Mouse (Mus musculus): Measurements from ENCODE around the gene Mpg. TPM values are rescaled to one million over a fixed set of nuclear protein-coding genes. Genes with fewer than 3 reads are reported as not detected.
A peak's percentile ranks its signal among the peaks of the same experiment; 100 is the strongest.

The Mpg gene
- polyA plus RNA-seq, 1 experiment from 2014 or later = 37.8 TPM

DNA sequence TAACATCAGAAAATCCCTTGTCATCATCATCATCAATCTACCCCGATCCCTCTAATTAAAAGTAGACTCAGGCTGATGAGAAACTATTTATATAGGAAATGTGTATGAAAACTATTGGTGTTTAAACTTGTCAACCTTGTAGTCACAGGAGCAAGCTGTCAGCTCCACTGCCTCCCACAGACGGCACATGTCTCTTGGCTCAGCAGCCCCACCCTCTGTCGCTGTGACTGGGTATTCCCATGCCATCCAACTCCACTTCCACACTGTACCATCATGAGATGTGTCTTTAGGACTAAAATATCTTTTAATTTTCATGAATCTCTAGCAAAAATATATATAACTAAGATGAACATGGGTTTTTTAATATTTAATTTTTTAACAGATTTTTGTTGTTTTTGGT lies 22.0 kb downstream of the Mpg start:
- 72% methylated on average over 3 of the region's 3 CpGs for WGBS
- H3K36me3 ChIP-seq = peaks cover 45% of the 10 kb centered on the region

DNA sequence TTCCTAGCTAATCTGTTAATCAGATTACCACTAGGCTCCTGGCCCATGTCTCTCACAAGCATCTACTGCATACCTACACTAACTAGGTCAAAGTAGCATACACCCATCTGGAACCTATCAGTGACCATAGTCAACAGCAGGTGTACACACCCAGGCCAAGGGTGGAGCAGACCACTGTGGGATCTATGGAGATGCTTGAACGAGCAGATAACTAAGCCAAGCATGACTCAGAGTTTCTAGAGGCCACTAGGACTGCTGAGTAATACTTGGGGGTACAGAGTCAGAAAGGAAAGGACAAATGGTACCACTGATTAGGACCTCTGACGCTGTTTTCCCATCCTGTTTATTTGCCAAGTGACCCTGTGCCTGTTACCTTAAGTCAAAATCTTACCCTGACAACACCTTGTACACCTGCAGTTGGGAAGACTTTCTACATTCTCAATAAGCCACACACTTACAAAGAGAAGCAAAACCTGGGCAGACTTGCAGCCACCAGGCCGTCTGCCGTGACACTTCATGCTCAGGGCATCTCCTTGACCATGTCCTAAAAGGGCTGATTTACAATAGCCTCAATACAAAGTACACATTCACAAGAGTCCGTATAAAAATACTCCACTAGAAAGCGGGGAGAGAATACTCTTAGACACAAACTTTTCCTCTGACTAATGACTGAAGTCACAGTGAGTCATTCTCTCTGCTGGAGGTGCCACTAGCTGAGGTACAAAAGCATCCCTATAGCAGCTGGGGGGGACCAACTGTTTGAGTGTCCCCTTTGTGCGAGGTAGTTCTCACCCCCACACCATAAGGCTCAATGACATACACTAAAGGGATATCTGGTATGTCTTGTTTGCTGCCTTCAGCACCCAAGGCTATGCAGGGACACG lies 24.8 kb downstream of the Mpg start:
- 88% methylated on average over 8 of the region's 8 CpGs for WGBS
- peak; percentile 39; the same call in 1 of the 2 replicates for ATAC-seq (ENCODE audit: borderline replicate concordance, extremely low read depth, low FRiP score, low TSS enrichment)
- H3K9me3 ChIP-seq = no peaks in the 10 kb centered on the region
- no peaks in the 10 kb centered on the region for H3K4me1 ChIP-seq
- H3K4me3 ChIP-seq = no peak overlapping the region
- no peak overlapping the region for H3K9ac ChIP-seq
- no peaks in the 10 kb centered on the region for H3K27me3 ChIP-seq
- no peak overlapping the region for H3K4me2 ChIP-seq
- no peak overlapping the region for H3K27ac ChIP-seq
- peaks cover 45% of the 10 kb centered on the region for H3K36me3 ChIP-seq

More for the DNA sequence above, 22.0 kb downstream of the Mpg start:
- H3K27ac ChIP-seq = no peak overlapping the region
- no peak overlapping the region for H3K4me2 ChIP-seq
- H3K4me3 ChIP-seq = no peak overlapping the region
- H3K9ac ChIP-seq = no peak overlapping the region
- H3K9me3 ChIP-seq = no peaks in the 10 kb centered on the region
- H3K4me1 ChIP-seq = no peaks in the 10 kb centered on the region
- ATAC-seq (ENCODE audit: borderline replicate concordance, extremely low read depth, low FRiP score, low TSS enrichment) = no peak
- no peaks in the 10 kb centered on the region for H3K27me3 ChIP-seq

DNA sequence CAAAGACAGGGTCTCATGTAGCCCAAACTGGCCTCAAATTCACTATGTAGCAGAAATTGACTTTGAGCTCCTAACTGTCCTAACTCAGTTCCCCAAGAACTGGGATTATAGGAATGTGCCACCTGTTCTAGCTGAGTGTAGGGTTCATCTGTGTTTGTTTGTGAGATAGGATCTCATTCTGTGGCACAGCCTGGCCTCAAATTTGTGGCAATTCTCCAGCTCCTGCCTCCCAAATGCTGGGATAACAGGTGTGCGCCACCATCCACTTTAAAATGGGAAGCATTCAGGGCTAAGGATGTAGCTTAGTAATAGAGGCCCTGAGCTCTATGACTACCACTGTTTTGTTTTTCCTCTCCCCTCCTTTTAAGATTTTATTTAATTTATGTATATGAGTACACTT lies 26.8 kb downstream of the Mpg start:
- Histone ChIP-seq H3K9me3 (no peaks in the 10 kb centered on the region), H3K4me1 (no peaks in the 10 kb centered on the region), H3K36me3 (peaks cover 32% of the 10 kb centered on the region), H3K9ac (no peak overlapping the region), H3K27me3 (no peaks in the 10 kb centered on the region), H3K4me3 (no peak overlapping the region), H3K4me2 (no peak overlapping the region), H3K27ac (no peak overlapping the region)
- no peak for ATAC-seq (ENCODE audit: borderline replicate concordance, extremely low read depth, low FRiP score, low TSS enrichment)
- WGBS = 94% methylated on average over 1 of the region's 1 CpGs

DNA sequence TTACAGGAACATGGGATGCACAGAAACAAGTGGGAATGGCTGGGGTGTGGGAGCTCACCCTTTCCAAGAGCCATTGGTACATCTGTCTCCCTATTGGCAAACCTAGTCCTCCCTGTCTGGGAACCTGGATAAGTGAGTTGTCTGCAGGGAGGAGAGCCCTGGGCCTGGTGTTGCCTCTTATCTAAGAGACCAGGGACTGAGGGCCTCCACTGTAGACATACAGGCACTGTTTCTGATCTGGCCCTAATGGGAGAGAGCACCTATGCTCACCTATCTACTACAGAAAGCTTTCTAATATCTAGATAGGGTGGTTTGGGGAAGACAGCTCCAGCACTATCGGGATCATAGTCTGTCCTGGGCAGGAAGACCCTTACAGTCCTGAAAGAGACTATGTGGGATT lies 29.8 kb downstream of the Mpg start:
- no peak overlapping the region for H3K27ac ChIP-seq
- H3K4me3 ChIP-seq = no peak overlapping the region
- no peaks in the 10 kb centered on the region for H3K27me3 ChIP-seq
- H3K36me3 ChIP-seq = peaks cover 13% of the 10 kb centered on the region
- 96% methylated on average over 1 of the region's 1 CpGs for WGBS
- H3K9ac ChIP-seq = no peak overlapping the region
- no peak overlapping the region for H3K4me2 ChIP-seq
- no peaks in the 10 kb centered on the region for H3K9me3 ChIP-seq
- ATAC-seq (ENCODE audit: borderline replicate concordance, extremely low read depth, low FRiP score, low TSS enrichment) = peak; percentile 78; the same call in 1 of the 2 replicates
- H3K4me1 ChIP-seq = no peaks in the 10 kb centered on the region

DNA sequence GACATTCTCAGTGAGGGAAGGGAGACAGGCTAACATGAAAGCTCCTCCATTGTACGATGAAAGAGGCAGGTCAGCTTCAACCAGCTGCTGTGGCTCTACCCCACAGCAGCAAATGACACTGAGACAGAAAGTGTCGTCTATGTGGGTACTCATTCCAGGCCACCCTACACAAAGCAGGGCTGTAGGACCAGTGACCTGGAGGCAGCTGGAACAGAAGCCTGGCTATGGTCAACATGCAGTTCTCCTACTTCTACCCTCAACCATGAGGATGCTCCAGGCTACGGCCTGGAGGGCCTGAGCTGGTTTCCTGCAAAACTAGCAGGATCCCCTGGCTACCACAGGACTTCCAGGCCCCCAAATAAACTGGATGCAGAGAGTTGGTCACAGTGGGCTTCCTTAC lies 30.3 kb downstream of the Mpg start:
- Histone ChIP-seq H3K36me3 (peaks cover 14% of the 10 kb centered on the region), H3K27ac (no peak overlapping the region), H3K9me3 (no peaks in the 10 kb centered on the region), H3K4me1 (no peaks in the 10 kb centered on the region), H3K9ac (no peak overlapping the region), H3K4me2 (no peak overlapping the region), H3K4me3 (no peak overlapping the region), H3K27me3 (no peaks in the 10 kb centered on the region)
- ATAC-seq (ENCODE audit: borderline replicate concordance, extremely low read depth, low FRiP score, low TSS enrichment) = no peak
- 85% methylated on average over 3 of the region's 3 CpGs for WGBS

DNA sequence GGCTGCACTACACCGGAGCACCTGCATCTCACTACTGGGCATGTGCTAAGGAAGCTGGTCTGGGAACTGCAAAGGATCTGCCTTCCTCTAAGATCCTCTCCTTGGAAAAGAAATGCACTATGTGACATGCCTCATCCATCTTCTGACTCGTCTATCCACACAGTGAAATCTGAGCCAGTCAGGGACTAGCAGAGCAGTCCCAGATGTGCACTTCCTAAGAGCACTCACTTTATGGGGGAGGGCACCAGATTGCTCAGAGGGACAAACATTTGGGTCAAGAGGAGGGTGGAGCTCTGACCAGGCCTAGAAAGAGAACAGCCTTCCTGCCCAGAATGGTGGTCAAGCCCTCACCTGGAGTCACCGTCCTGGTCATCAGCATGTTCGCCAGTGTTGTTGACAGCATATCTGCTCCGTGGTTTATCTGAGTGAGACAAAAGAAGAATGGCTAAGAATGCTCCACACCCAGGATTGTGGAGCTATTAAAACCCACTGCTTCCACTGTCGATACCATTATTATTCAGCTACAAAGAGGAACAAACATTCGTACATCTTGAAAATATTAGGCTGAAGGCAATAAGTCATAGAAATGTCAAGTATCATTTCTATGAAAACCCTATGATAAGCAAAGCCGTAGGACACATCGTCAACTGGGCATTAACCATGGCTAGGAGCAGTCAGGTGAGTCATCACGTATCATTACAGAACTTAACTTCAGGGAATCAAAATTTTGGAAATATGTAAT lies 36.5 kb downstream of the Mpg start:
- peaks cover 8% of the 10 kb centered on the region; the same call in 1 of the 2 replicates for H3K36me3 ChIP-seq
- peaks cover 10% of the 10 kb centered on the region for H3K4me1 ChIP-seq
- H3K27me3 ChIP-seq = no peaks in the 10 kb centered on the region
- no peak overlapping the region for H3K9ac ChIP-seq
- 57% methylated on average over 10 of the region's 10 CpGs for WGBS
- H3K4me3 ChIP-seq = no peak overlapping the region
- ATAC-seq (ENCODE audit: borderline replicate concordance, extremely low read depth, low FRiP score, low TSS enrichment) = no peak
- H3K4me2 ChIP-seq = no peak overlapping the region
- no peak overlapping the region for H3K27ac ChIP-seq
- H3K9me3 ChIP-seq = no peaks in the 10 kb centered on the region

DNA sequence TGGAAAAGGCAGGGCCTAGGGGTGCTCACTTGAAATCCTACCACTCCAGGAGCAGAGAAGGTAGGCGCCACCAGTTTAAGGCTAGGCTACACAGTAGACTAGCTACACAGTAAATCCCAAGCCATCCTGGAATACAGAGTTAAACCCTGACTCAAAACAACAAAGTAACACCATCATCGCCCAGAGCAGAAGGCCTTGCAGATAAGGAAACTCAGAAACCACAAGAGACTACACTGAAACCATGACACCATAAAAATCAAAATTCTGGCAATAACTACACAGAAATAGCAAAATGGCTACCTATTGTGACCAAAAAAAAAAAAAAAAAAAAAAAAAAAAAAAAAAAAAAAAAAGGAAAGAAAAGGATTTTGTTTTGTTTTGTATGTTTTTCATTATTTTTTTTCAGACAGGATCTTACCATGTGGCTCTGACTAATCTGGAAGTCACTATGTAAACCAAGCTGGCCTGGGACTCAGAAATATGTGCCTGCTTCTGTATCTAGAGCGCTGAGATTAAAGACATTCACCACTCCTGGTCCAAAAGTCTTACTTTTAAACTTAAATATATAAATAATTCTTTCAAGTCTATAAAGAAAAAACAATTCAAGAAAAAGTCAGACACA lies 38.9 kb downstream of the Mpg start:
- Histone ChIP-seq H3K27me3 (no peaks in the 10 kb centered on the region), H3K4me1 (peaks cover 15% of the 10 kb centered on the region), H3K27ac (no peak overlapping the region), H3K9me3 (no peaks in the 10 kb centered on the region), H3K4me3 (no peak overlapping the region), H3K9ac (no peak overlapping the region), H3K36me3 (peaks cover 8% of the 10 kb centered on the region; the same call in 1 of the 2 replicates), H3K4me2 (no peak overlapping the region)
- no peak for ATAC-seq (ENCODE audit: borderline replicate concordance, extremely low read depth, low FRiP score, low TSS enrichment)
- 94% methylated on average over 3 of the region's 3 CpGs for WGBS

DNA sequence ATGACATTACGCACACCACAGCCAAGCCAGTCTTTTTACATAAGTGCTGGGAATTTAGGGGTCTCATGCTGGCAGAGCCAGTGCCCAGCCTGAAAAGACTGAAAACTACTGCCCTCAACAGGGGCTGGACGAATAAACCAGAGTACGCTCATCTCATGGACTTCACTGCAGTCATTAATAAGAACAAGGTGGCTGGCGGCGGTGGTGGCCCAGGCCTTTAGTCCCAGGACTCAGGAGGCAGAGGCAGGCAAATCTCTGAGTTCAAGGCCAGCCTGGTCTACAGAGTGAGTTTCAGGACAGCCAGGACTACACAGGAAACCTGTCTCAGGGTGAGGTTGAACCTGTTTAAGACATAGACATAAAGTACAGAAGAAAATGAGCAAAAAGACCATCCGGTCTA lies 39.9 kb downstream of the Mpg start:
- H3K36me3 ChIP-seq = peaks cover 8% of the 10 kb centered on the region; the same call in 1 of the 2 replicates
- WGBS = 96% methylated on average over 6 of the region's 6 CpGs
- no peak overlapping the region for H3K4me2 ChIP-seq
- H3K4me3 ChIP-seq = no peak overlapping the region
- H3K27me3 ChIP-seq = no peaks in the 10 kb centered on the region
- no peaks in the 10 kb centered on the region for H3K9me3 ChIP-seq
- ATAC-seq (ENCODE audit: borderline replicate concordance, extremely low read depth, low FRiP score, low TSS enrichment) = no peak
- H3K27ac ChIP-seq = no peak overlapping the region
- no peak overlapping the region for H3K9ac ChIP-seq
- peaks cover 15% of the 10 kb centered on the region for H3K4me1 ChIP-seq

DNA sequence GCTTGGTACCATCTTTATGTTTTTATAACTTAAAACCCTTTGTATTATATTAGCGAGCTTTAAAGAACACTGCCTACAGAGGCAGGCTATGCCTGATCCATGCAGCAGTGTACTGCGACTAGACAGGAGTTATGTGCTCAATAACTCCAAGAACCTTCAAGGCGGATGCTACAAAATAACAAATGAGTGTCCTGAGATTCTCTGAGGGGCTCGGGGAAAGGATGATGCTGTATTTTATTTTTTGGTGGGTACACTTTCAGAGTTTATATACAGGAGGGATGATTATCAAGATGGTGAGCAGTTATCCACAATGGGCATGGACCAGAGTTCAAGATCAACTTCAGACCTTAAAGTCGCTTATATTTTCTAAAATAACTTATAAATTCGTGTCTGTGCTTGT lies 40.5 kb downstream of the Mpg start:
- Histone ChIP-seq H3K9me3 (no peaks in the 10 kb centered on the region), H3K27ac (peak overlapping the region; percentile 88), H3K9ac (peak overlapping the region; percentile 94), H3K27me3 (no peaks in the 10 kb centered on the region), H3K4me1 (peaks cover 15% of the 10 kb centered on the region), H3K4me2 (peak overlapping the region; percentile 60), H3K4me3 (peak overlapping the region; percentile 73), H3K36me3 (peaks cover 5% of the 10 kb centered on the region; the same call in 1 of the 2 replicates)
- ATAC-seq (ENCODE audit: borderline replicate concordance, extremely low read depth, low FRiP score, low TSS enrichment) = no peak
- 15% methylated on average over 6 of the region's 6 CpGs for WGBS

DNA sequence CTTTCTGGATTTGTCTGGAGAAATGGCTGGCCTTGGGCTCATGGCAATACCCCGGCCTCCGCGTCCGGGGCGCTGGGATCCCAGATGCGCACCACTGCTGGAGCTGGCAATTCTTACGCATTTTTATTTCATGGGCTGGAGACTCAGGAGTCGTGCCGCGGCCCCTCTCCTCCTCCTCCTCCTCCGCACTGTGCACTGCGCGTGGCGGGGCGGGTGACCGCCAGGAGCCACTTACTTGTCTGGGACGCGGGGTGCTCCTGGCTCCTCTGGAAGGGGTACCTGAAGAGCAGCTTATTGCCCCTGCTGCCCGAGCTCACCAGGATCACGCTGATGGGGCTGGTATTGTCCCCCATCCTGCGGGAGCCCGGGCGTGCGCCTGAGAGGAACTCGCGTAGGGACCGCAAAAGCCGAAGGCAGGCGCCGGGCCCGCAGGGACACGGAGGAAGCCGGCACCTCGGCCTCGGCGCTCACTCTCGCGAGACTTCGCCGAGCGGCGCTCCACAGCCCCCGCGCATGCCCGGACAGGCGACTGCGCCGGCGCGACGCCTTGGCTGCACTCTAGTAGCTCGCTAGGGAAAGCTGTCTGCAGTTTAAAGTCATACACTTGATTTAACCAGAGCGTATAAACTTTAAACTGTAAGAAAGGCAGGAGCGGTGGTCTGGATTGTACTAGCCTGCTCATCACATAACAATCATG lies 41.0 kb downstream of the Mpg start, which contains the start of gene Nprl3:
TSS of gene Nprl3 (minus strand) at position 520 of the 697 bp plus-strand sequence.
- under 1% methylated on average over 54 of the region's 54 CpGs for WGBS
- Histone ChIP-seq H3K9me3 (no peaks in the 10 kb centered on the region), H3K4me2 (peak within 1 kb of the TSS; percentile 60), H3K4me3 (peak within 1 kb of the TSS; percentile 73), H3K36me3 (no peaks in the 10 kb centered on the region), H3K4me1 (peaks cover 15% of the 10 kb centered on the region), H3K9ac (peak within 1 kb of the TSS; percentile 94), H3K27ac (peak within 1 kb of the TSS; percentile 88), H3K27me3 (no peaks in the 10 kb centered on the region)
- peak; percentile 98 for ATAC-seq (ENCODE audit: borderline replicate concordance, extremely low read depth, low FRiP score, low TSS enrichment)

DNA sequence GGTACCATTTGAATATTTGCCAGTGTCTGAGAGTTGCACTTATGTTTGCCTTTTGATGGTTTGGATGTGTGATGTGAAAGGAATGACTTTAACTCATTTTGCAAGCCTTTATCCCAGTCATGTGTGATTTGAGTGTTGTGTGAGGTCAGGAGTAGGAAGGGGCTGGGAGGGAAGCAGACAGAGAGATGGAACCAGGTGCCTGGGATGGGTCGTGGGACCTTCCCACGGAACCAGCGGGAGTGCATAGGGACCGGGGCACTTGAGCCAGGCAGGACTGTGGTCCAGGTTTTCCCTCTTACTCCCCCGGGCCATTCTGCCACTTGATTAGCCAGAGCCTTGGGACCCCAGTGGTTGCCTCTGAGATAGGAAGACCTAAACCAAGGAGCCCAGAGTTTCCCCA lies 41.7 kb downstream of the Mpg start:
- ATAC-seq (ENCODE audit: borderline replicate concordance, extremely low read depth, low FRiP score, low TSS enrichment) = no peak
- Histone ChIP-seq H3K9ac (peak overlapping the region; percentile 94), H3K9me3 (no peaks in the 10 kb centered on the region), H3K4me3 (peak overlapping the region; percentile 73), H3K27me3 (no peaks in the 10 kb centered on the region), H3K4me1 (peaks cover 15% of the 10 kb centered on the region), H3K4me2 (peak overlapping the region; percentile 60), H3K27ac (peak overlapping the region; percentile 88), H3K36me3 (no peaks in the 10 kb centered on the region)
- 17% methylated on average over 5 of the region's 5 CpGs for WGBS
